Mouse (Mus musculus) megakaryocyte, adult 5-6 weeks (primary cell): ENCODE measurements around the gene Igfbp7. TPM values are rescaled to one million over a fixed set of nuclear protein-coding genes. Genes with fewer than 3 reads are reported as not detected.
A peak's percentile ranks its signal among the peaks of the same experiment; 100 is the strongest.

Experiments used
- ATAC-seq: 2 replicates; pipeline ENCODE4 v1.8.0; 2016; ENCODE audit warnings: mild to moderate bottlenecking, inconsistent platforms; ENCODE audit not compliant: poor library complexity, severe bottlenecking
- total RNA-seq, 2 experiments: library from RNA; stranded (forward) in 1 of 2; stranded (reverse) in 1 of 2; fragments of 153-499, 151-499 nt in 1 of 2; fragments of 221-1000, 200-1000 nt in 1 of 2; gene quantifications; 2 replicates each; pipeline versions ENCODE4 v1.2.3 to v1.2.4; 2015 to 2017

The Igfbp7 gene
- total RNA-seq, 2 experiments from 2014 or later, result 4.1 to 4.5 TPM

- ATAC-seq, result no peak
Measured at GRCm38 (mm10) chr5:77381283-77381682, 26.6 kb downstream of the Igfbp7 start.

DNA sequence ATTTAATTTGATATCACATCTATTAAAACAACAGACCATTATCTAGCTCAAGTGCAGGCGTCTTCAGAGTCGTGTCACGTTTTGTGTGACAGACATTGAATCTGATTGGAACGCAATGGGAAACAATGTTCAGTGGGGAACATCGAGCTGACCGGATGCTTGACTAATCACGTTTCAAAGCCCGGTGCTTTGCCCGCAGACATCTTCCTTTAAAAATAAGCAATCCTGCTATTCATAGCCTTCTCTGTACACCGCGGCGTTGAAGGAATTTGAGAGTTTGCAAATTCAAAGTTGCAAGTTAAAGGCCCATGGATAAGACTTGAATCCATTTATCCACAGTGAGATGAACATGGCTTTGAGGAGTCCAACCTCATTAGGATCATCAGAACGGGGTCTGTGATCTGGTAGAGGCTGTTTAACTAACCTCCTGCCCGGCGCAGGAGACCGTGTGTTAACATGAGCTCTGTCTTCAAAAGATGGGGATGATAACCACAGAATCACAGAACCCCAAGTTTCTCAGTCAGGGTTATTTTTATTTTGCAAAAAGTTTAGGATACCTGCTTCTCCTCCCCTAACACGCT, 27.4 kb downstream of the Igfbp7 start:
- ATAC-seq, result no peak

DNA sequence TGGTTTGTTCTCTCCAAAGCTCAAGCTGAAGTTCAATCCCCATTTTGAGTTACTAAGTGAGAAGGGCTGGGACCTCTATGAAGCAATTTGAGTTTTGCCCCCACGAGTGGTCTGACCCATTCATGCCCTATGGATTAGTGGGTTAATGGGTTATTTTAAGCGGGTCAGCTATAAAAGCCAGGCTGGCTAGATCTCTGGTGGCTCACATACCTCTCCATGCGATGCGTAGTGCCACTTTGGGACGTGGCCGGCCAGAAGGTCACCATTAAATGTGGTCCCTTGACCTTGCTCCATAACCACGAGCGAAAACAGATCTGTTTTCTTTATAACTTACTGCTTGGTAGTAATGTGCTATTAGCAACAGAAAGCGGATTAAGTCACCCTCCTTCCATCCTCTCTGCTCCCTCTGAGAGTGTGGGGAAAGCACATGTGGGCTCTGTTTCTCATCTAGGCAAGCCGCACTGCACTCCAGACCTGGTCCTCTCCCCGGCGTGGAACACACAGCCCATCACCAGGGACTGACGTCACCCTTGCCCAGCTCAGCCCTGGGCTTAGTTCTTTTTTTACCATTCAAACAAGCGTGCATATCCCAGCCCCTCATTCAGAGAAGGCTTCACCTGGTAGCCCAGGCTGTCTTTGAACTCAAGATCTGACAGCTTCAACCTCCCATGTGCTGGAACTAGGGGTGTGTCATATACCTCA, 28.3 kb downstream of the Igfbp7 start:
- ATAC-seq, result no peak

GRCm38 (mm10) chr5:77378027-77378426, 29.8 kb downstream of the Igfbp7 start:
- no peak for ATAC-seq

DNA sequence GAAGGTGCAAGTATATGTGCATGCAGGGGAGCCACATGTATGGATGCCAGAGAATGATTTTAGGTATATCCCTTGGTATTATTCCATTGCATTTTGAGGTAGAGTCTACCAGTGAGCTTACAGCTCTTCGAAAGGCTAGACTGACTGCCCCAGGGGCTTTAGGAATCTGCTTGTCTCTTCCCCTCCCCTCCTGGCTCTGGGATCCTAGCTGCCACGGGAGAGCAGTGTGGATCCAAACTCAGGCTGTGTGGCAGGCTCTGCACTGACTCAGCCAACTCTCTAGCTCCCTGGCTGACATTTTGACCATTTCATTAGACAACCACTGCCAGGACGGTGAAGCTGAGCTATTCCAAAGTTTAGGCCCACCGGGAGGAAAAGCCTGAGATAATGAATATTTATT, 32.3 kb downstream of the Igfbp7 start:
- no peak for ATAC-seq

DNA sequence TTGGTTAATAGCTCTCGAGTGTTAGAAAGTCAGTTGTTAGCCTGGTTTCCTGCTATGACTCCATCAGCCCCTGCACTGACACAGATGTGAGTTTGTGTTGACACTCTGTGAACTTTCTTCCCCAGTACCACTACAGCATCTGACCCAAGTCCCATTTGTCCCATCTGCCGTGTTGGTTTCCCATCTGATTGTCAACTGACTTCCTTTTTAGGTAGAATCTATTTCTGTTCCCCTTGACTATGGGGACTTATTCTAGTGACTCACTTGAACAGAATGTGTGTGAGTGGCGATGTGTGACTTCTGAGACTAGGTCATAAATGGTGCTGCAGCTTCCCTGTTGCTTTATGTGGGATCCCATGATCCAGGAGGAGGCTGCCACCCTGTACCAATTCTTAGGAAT, 32.9 kb downstream of the Igfbp7 start:
- ATAC-seq, result no peak

DNA sequence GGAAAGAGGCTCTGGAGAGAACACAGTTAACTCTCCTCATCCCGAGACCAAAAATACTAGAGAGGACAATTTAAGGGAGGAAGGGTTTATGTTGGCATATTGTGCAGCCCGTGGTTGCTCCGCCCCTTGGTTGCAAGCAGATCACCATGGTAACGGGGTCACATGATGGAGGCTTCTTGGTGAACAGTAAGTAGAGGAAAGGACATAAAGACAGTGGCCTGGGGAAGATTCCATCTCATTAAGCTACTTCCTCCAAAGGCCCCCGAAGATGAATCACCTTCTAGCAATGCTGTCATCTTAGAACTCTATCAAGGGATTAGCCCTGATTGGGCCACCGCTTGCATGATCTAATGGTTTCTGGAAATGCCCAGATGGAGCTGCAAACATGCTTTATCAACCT, 35.1 kb downstream of the Igfbp7 start:
- ATAC-seq, result peak; percentile 83

GRCm38 (mm10) chr5:77372242-77372641, 35.6 kb downstream of the Igfbp7 start:
- peak; percentile 19; the same call in 1 of the 2 replicates for ATAC-seq

DNA sequence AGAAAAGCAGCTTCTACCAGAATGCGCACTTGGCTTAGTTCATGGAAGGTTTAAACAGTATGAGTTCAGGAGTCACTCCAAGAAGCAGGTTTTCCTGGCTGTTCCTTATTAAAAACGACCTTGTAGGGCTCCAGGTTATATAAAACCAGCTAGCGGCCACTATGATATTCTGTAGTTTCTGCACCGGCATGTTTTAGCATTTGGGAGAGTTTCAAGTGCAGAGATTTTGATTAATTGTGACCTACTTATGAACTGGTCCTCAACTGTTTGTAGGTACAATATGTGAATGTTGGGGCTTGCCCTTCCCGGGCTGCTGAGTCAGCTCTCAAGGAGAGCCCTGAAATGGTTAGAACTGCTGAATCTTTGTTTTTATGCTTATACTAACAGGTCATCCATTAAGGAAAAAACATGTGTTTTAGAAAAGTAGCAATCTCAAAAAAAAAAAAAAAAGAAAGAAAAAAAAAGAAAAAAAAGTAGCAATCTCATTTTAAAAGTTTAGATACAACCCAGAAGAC, 37.4 kb downstream of the Igfbp7 start:
- no peak for ATAC-seq

GRCm38 (mm10) chr5:77369394-77369793, 38.4 kb downstream of the Igfbp7 start:
- ATAC-seq, result no peak

GRCm38 (mm10) chr5:77368194-77368593, 39.6 kb downstream of the Igfbp7 start:
- ATAC-seq, result no peak

DNA sequence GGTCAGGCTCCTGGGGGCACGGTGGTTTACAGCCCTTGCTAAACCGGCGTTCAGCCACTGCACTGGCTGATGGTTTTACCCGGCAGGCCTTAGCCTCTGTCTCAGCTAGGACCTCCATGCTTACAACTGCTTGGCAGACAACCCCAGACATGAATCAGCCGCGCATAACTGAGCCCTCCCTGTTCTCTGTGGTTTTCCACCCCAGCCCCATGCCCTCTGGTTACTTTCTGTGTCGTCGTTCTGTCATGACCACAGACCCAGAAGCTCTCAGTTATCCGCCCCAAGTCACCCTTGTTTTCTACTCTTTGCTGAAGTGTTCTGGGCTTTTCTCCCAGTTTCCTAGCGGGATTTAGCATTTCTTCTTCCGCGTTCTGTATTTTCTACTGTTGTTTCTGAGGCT, 40.2 kb downstream of the Igfbp7 start:
- no peak for ATAC-seq

- ATAC-seq, result no peak
Measured at GRCm38 (mm10) chr5:77367145-77367544, 40.7 kb downstream of the Igfbp7 start.

DNA sequence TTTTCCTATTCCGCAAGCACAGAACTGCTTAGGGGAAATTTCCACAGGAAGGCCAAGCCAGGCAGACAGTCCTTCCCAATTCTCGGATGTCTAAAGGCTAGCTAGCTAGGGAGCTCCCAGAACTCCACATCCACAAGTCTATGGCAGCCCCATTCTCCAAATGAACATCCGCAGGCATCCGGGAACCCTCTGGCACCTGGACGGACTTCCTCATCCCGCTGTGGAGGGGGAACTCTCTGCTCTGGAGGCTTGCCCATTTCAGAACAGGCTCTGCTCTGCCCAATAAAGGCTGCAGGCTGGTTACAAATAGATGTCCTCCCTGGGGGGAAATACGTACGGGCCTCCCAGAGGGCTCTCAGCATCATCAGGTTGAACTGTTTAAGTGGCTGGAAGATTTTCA, 41.5 kb downstream of the Igfbp7 start:
- ATAC-seq, result no peak

DNA sequence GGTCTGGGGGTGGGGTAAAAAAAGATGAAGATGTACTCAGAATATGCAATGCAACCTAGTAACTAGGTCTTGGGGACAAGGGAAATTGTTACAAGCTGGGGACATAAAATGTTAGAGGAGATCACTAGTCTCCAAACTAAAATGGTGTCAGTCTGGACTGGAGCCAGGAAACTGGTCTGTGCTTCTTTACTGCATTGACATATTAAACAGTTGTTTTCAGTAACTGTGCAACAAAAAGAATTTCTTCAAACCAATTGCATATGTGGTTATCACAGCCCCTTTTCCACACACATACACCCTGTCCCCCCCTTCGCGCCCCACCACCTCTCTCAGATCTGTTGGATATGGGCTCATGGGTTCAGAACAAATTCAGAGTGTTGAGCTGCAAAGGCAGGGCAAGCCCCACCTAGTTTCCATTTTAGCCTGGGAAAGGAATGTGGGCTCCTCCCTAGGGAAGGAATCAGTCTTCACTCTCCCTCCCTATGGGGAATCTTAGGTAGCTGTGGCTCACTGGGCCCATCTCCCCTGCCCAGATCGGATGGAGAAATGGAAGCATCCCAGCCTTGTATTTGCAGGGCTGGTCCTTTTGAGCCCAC, 43.3 kb downstream of the Igfbp7 start:
- no peak for ATAC-seq

- no peak for ATAC-seq
Measured at GRCm38 (mm10) chr5:77363650-77364049, 44.2 kb downstream of the Igfbp7 start.

- no peak for ATAC-seq
Measured at GRCm38 (mm10) chr5:77362120-77362519, 45.7 kb downstream of the Igfbp7 start.

GRCm38 (mm10) chr5:77361006-77361405, 46.8 kb downstream of the Igfbp7 start:
- no peak for ATAC-seq

GRCm38 (mm10) chr5:77359971-77360370, 47.9 kb downstream of the Igfbp7 start:
- ATAC-seq, result no peak

- peak; percentile 34 for ATAC-seq
Measured at GRCm38 (mm10) chr5:77358347-77358746, 49.5 kb downstream of the Igfbp7 start.

GRCm38 (mm10) chr5:77357405-77358149, 50.3 kb downstream of the Igfbp7 start:
- peak; percentile 58 for ATAC-seq
